Mouse (Mus musculus) MEL (cell line): ENCODE results near the gene Gnaz.

Experiments used
- CTCF ChIP-seq, 3 experiments: IDR thresholded peaks in 2 of 3; conservative IDR thresholded peaks in 1 of 3; 2 replicates each; pipeline ENCODE4 v1.5.1; 2011 to 2012; ENCODE audit warnings: low read length in 3 of 3, low read depth in 2 of 3, mild to moderate bottlenecking in 2 of 3, improper control_type of control experiment in 1 of 3, inconsistent platforms in 1 of 3, mixed read lengths in 1 of 3, moderate library complexity in 1 of 3; ENCODE audit not compliant: control insufficient read depth in 1 of 3, insufficient read depth in 1 of 3, poor library complexity in 1 of 3, severe bottlenecking in 1 of 3
- ETS1 ChIP-seq: IDR thresholded peaks from 2 replicates; pipeline ENCODE4 v1.6.1; 2012; ENCODE audit warnings: low read depth, mild to moderate bottlenecking, inconsistent platforms, low read length, improper control_type of control experiment, moderate library complexity
- GATA1 ChIP-seq: IDR thresholded peaks from 2 replicates; pipeline ENCODE4 v1.6.1; 2011; ENCODE audit warnings: low read depth, low read length, improper control_type of control experiment
- MAFK ChIP-seq: IDR thresholded peaks from 2 replicates; pipeline ENCODE4 v1.6.1; 2011; ENCODE audit warnings: low read depth, mild to moderate bottlenecking, low read length, improper control_type of control experiment, borderline replicate concordance
- NRF1 ChIP-seq: IDR thresholded peaks from 2 replicates; pipeline ENCODE4 v1.6.1; 2014; ENCODE audit warnings: low read depth, mild to moderate bottlenecking, inconsistent platforms, low read length, improper control_type of control experiment, moderate library complexity; ENCODE audit not compliant: poor library complexity, insufficient read depth, severe bottlenecking
- POLR2A ChIP-seq, 2 experiments: IDR thresholded peaks; 2 replicates each; pipeline ENCODE4 v1.6.1; 2011 to 2012; ENCODE audit warnings: low read length in 2 of 2, mild to moderate bottlenecking in 2 of 2, control low read depth in 1 of 2, improper control_type of control experiment in 1 of 2, low read depth in 1 of 2, moderate library complexity in 1 of 2; ENCODE audit not compliant: control insufficient read depth in 1 of 2, insufficient read depth in 1 of 2, poor library complexity in 1 of 2

DNA sequence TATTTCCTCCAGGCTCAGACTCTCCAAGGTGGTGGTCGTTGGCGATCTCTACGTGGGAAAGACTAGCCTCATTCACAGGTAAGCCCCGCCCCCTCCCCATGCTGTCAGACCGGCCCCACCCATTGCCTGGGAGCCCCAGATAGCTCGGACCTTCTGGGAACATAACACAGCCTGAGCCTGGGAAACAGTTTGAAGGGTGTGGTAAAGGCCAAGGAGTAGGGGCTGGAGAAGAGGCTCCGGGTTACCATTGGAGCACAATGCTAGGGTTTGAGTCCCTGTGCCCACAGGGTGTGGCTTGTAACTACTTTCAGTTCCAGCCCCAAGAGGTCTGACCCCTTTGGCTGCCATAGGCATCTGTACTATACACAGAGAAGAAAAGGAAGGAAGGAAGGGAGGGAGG, 77.5 kb downstream of the Gnaz start:
- no peak for TF ChIP-seq NRF1
- no peak for TF ChIP-seq CTCF (IDR thresholded peaks at IDR 0.05 in 2 of 3, conservative IDR thresholded peaks at IDR 0.05 in 1 of 3; ENCODE audit: control insufficient read depth in 1 of 3, insufficient read depth in 1 of 3, low read depth in 2 of 3, low read length in 3 of 3, poor library complexity in 1 of 3, severe bottlenecking in 1 of 3)
- TF ChIP-seq POLR2A (IDR thresholded peaks at IDR 0.05; ENCODE audit: control insufficient read depth in 1 of 2, insufficient read depth in 1 of 2, low read depth in 1 of 2, low read length in 2 of 2, poor library complexity in 1 of 2): no peak
- no peak for TF ChIP-seq ETS1
- no peak for TF ChIP-seq MAFK
- TF ChIP-seq GATA1: no peak
